Mouse (Mus musculus) forebrain, embryonic 11.5 days (tissue): Measurements from ENCODE around the gene Nmt1. TPM values are rescaled to one million over a fixed set of nuclear protein-coding genes. Genes with fewer than 3 reads are reported as not detected.
A peak's percentile ranks its signal among the peaks of the same experiment; 100 is the strongest.

Experiments
- ATAC-seq: fragments of 200-750 bp; cut with Nextera tagmentation; replicated peaks from 2 replicates; pipeline ENCODE4 v1.8.0; 2017; ENCODE audit warnings: moderate TSS enrichment; ENCODE audit not compliant: low FRiP score
- DNase-seq: peaks from one replicate; pipeline ENCODE4 v3.0.0-alpha.2; 2017; ENCODE audit warnings: low spot score
- H3K27ac ChIP-seq: fragments of 300-500 bp; sonication (generic); 2 replicates; pipeline ENCODE4 v1.5.1; 2014; ENCODE audit warnings: low read depth, low read length
- H3K27me3 ChIP-seq: fragments of 300-500 bp; sonication (generic); 2 replicates; pipeline ENCODE4 v1.6.1; 2014; ENCODE audit warnings: mild to moderate bottlenecking, low read length, mixed read lengths; ENCODE audit not compliant: control insufficient read depth, insufficient read depth
- H3K36me3 ChIP-seq: fragments of 300-500 bp; sonication (generic); 2 replicates; pipeline ENCODE4 v1.6.1; 2014; ENCODE audit warnings: mild to moderate bottlenecking, low read length, moderate library complexity, mixed read lengths; ENCODE audit not compliant: control insufficient read depth, insufficient read depth
- H3K4me1 ChIP-seq: fragments of 300-500 bp; sonication (generic); replicated peaks from 2 replicates; pipeline ENCODE4 v1.6.1; 2014; ENCODE audit warnings: low read length, mixed read lengths; ENCODE audit not compliant: control insufficient read depth, insufficient read depth
- H3K4me2 ChIP-seq: fragments of 300-500 bp; sonication (generic); 2 replicates; pipeline ENCODE4 v1.6.1; 2014; ENCODE audit warnings: low read depth, mild to moderate bottlenecking, low read length, moderate library complexity, mixed read lengths; ENCODE audit not compliant: severe bottlenecking
- H3K4me3 ChIP-seq: fragments of 300-500 bp; sonication (generic); 2 replicates; pipeline ENCODE4 v1.5.1; 2014; ENCODE audit warnings: low read depth, low read length
- H3K9ac ChIP-seq: fragments of 300-500 bp; sonication (generic); 2 replicates; pipeline ENCODE4 v1.6.1; 2014; ENCODE audit warnings: low read length
- H3K9me3 ChIP-seq: fragments of 300-500 bp; sonication (generic); 2 replicates; pipeline ENCODE4 v1.6.1; 2016; ENCODE audit warnings: low read length, mixed read lengths; ENCODE audit not compliant: control insufficient read depth
- WGBS: fragments of 180-500 bp; shearing (Covaris S2); extraction: QIAGEN DNeasy Blood & Tissue Kit; methylation state at CpG from one replicate; pipeline ENCODE4 v1.1.7; 2014; 5-methylcytosine and 5-hydroxymethylcytosine counted together
- polyA plus RNA-seq: library from polyadenylated mRNA; unstranded; fragments of >200 nt; fragmentation: Nextera tagmentation; extraction: Ambion mirVana; gene quantifications from 2 replicates; pipeline ENCODE4 v1.2.1, GENCODE M21; 2014

The Nmt1 gene
- polyA plus RNA-seq, 1 experiment from 2014 or later, result 53.8 TPM

DNA sequence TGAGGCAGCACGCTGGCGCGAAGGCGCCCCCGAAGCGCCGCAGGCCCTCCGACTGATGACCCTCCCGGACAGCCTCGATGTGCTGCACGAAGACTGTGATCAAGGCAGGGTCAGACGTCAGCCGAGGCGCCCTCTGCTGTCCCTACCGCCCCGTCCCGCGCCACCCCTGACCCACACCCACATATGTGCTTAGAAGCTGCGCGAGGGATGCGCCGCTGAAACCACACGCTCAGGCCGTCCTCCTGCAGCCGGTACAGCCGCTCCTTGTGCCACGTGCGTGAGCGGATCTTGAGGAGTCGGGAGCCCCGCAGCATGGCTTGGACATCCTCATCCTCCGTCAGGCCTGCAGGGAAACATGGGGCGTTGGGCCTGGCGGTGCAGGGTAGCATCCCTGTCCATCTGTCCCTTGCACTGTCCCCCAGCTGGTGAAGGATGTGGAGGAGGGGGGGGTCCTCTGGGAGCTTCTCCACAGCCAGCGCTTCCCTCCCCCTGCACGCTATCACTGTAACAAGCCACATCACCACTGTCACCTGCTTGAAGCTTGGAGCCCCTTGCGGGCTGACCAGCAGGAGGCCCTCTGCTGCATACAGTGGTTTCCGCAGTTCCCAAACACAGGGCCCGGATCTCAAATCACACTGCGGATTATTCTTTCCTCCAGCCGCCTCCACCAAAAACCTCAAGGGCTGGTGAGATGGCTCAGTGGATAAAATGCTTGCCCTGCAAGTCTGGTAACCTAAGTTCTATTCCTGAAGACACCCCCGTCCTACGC lies 52.5 kb downstream of the Nmt1 start:
- ATAC-seq (no peak), DNase-seq (peak; percentile 64)
- peaks cover 19% of the 10 kb centered on the region for H3K27me3 ChIP-seq
- H3K4me2 ChIP-seq, result peak overlapping the region; percentile 49
- 2% methylated on average over 43 of the region's 43 CpGs for WGBS
- no peaks in the 10 kb centered on the region for H3K9me3 ChIP-seq
- H3K9ac ChIP-seq, result peak overlapping the region; percentile 23
- peak overlapping the region; percentile 14 for H3K4me3 ChIP-seq
- H3K4me1 ChIP-seq, result peaks cover 7% of the 10 kb centered on the region; the same call in 1 of the 2 replicates
- no peaks in the 10 kb centered on the region for H3K36me3 ChIP-seq
- H3K27ac ChIP-seq, result no peak overlapping the region

DNA sequence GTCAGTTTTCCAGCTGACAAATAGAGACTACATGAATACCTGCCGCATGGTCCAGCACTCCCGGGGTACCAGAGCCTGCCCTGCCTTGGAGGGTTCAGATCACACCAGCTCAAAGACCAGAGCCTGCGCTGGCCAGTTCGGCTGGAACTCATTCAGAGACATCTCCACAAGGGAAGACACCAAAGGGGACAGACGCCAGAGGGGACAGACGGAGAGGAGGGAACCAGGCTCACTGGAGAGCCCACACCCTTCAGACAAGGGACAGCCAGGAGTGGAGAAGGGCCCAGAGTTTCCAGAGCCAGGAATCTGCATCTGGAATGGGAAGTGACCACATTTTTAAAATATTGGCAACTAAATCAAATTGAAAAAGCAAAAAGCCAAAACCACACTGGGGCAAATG lies 53.6 kb downstream of the Nmt1 start:
- DNase-seq (no peak), ATAC-seq (no peak)
- no peak overlapping the region for H3K9ac ChIP-seq
- no peak overlapping the region for H3K27ac ChIP-seq
- peaks cover 19% of the 10 kb centered on the region for H3K27me3 ChIP-seq
- no peaks in the 10 kb centered on the region for H3K9me3 ChIP-seq
- H3K4me2 ChIP-seq, result no peak overlapping the region
- WGBS, result 53% methylated on average over 6 of the region's 6 CpGs
- H3K4me3 ChIP-seq, result no peak overlapping the region
- H3K4me1 ChIP-seq, result peaks cover 7% of the 10 kb centered on the region; the same call in 1 of the 2 replicates
- H3K36me3 ChIP-seq, result no peaks in the 10 kb centered on the region

DNA sequence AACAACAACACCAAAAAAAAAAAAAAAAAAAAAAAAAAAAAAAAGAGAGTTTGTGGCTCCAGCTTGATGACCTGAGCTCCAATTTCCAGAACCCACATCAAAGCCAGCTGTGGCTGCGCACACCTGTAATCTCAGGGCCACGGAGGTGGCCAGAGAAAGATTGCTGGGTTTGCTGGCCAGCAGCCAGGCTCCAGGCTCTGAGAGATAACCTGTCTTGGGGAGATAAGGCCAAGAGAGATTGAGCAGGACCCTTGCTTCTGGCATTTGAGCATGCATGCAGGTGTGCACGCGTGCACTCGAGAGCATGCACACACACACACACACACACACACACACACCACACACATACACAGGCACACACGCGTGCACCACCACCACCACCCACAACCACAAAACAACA lies 65.3 kb downstream of the Nmt1 start:
- no peaks in the 10 kb centered on the region for H3K27me3 ChIP-seq
- 0 out of 2 replicates have a peak, but pooled peaks cover 3% of the 10 kb centered on the region for H3K4me1 ChIP-seq
- no peaks in the 10 kb centered on the region for H3K36me3 ChIP-seq
- no peak overlapping the region for H3K27ac ChIP-seq
- no peaks in the 10 kb centered on the region for H3K9me3 ChIP-seq
- ATAC-seq (no peak), DNase-seq (no peak)
- H3K9ac ChIP-seq, result no peak overlapping the region
- 97% methylated on average over 7 of the region's 7 CpGs for WGBS
- H3K4me2 ChIP-seq, result no peak overlapping the region
- no peak overlapping the region for H3K4me3 ChIP-seq

DNA sequence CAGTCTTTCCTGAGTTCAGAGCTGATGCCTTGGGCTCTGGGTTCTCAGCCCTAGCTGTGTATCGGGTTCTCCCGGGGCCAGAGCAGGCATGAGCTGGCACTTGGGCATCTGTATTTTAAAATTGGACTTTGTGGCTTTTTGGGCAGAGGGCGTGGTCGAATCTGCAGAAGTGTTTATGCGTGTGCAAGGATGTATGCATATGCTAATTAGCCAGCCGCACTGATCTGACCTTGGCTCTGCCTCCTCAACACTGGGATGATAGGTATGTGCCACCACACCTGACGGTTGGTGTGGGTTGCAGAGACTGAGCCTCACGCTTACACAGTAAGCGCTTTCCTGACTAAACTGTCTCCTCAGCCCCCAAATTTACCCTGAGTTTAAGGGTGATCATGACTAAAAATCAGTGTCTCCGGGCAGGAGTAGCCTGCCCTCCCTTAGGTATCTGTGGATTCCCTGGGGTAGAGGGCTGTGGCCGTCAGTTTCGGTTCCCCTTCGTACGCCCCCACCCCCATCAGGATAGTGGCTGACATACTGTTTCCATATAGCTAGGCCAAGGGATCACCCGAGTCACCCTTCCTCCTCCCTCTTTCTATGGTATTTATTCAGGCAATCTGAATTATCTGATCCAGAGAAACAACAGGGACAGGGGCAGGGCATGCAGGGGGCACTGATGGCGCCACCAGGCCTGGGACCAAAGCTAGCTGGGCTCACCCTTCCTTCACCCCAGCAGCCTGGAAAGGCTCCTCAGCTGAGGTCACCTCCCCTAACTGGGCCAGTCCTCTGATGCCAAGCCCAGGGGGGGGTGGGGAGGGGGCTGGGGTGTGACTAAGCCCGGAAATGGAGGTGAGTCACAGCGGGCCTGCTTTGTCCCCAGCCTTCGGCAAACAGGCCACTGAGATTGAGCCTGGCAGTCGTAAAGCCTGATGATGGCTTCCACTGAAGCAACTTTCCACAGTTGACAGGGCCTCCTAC lies 66.2 kb downstream of the Nmt1 start:
- Histone ChIP-seq H3K4me1 (0 out of 2 replicates have a peak, but pooled peaks cover 5% of the 10 kb centered on the region), H3K27me3 (peaks cover 3% of the 10 kb centered on the region; the same call in 1 of the 2 replicates), H3K4me3 (no peak overlapping the region), H3K27ac (no peak overlapping the region), H3K9me3 (no peaks in the 10 kb centered on the region), H3K4me2 (no peak overlapping the region), H3K9ac (no peak overlapping the region), H3K36me3 (no peaks in the 10 kb centered on the region)
- 73% methylated on average over 20 of the region's 20 CpGs for WGBS
- DNase-seq (no peak), ATAC-seq (no peak)

DNA sequence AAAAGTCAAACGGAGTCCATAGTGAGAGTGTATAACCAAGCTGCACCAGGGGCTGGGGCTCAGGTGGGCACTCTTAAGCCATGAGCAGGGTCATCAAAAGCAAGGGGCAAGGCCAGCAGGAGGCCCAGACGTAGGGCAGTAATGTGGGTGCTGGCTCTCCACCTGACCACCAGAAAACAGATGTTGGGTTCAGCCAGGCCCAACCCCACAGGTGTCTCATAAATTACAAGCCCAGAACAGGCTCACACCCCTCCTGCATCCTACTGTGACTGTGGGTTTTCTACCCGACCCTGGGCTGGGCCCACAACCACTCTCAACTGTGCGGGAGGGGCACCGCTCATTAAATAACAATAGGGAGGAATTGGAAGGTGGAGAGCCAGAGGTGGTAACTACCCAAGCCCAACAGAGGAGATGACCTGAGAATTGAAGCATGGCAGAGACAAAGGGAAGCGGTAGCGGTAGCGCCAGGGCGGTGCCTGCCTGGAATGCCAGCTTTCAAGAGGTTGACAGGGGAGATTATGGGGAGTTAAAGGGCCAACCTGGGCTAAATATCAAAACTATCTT lies 67.2 kb downstream of the Nmt1 start:
- H3K4me3 ChIP-seq, result no peak overlapping the region
- H3K9ac ChIP-seq, result no peak overlapping the region
- peaks cover 11% of the 10 kb centered on the region for H3K27me3 ChIP-seq
- WGBS, result 61% methylated on average over 9 of the region's 9 CpGs
- no peaks in the 10 kb centered on the region for H3K36me3 ChIP-seq
- no peak overlapping the region for H3K27ac ChIP-seq
- H3K4me2 ChIP-seq, result no peak overlapping the region
- DNase-seq (no peak), ATAC-seq (no peak)
- H3K4me1 ChIP-seq, result 0 out of 2 replicates have a peak, but pooled peaks cover 5% of the 10 kb centered on the region
- H3K9me3 ChIP-seq, result no peaks in the 10 kb centered on the region

DNA sequence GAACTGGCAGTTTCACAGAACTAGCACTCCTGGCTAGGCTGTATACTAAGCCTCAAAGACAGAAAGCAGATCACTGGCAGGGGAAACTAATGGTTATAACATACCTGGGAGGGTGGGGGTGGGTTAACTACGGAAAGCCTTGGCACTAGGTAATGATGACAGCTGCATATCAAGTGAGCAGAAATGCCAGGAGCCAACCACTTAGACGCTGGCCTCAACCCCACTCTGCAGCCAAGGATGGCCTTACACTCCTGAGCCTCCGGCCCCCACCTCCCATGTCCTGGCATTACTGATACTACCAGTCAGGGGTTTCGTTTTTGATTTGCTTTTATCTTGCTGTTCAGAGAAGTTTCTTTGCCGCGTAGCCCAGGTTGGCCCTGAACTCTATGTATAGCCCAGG lies 67.8 kb downstream of the Nmt1 start:
- Histone ChIP-seq H3K9me3 (no peaks in the 10 kb centered on the region), H3K27me3 (peaks cover 17% of the 10 kb centered on the region), H3K4me2 (no peak overlapping the region), H3K4me3 (no peak overlapping the region), H3K27ac (no peak overlapping the region), H3K9ac (no peak overlapping the region), H3K36me3 (no peaks in the 10 kb centered on the region), H3K4me1 (0 out of 2 replicates have a peak, but pooled peaks cover 5% of the 10 kb centered on the region)
- DNase-seq (no peak), ATAC-seq (no peak)
- WGBS, result 87% methylated on average over 6 of the region's 6 CpGs

DNA sequence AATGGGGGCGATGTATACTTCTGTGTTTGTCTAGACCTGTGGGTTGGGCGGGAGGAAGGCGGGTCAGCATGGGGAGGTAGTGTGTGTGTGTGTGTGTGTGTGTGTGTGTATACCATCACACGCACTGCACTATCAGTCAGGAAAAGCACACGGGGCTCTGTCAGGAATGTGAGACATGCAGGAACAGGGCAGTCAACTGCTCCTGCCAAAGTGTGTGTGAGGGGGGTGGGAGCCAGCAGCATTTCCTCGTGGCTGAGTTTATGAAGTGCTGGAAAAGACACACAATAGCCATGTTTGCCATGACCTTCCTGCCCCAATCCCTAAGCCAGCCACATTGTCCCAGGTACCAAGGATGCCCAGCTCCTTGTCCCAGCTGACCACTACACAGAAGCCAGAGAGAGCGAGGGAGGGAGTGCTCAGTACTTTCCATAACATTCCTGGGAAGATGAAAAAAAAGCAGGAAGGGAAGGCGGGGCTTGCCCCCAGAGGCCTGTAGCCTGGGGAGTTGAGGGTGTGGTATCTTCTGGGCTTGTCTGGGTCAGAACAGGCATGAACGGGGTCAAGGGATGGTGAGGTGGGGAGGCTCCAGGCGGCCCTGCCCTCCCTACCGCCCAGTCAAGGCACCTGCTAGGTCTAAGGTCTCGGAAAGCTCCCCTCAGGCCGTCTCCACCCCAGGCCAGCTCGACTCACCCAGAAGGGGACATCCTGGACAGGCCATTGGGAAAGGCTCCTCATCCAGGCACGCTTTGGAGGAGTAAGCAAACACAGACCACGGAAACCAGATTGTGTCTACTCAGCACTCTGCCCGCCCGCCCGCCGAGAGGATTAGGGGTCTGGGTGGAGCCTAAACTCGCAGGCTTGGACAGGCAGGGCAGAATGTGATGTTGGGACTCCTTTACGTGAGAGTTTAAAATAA lies 69.2 kb downstream of the Nmt1 start:
- Histone ChIP-seq H3K4me1 (peaks cover 10% of the 10 kb centered on the region), H3K4me3 (no peak overlapping the region), H3K4me2 (peak overlapping the region; percentile 3; the same call in 1 of the 2 replicates), H3K9ac (no peak overlapping the region), H3K27ac (no peak overlapping the region), H3K27me3 (peaks cover 29% of the 10 kb centered on the region), H3K36me3 (no peaks in the 10 kb centered on the region), H3K9me3 (no peaks in the 10 kb centered on the region)
- 19% methylated on average over 22 of the region's 22 CpGs for WGBS
- peak; percentile 69 for DNase-seq
- no peak for ATAC-seq
